Mouse (Mus musculus) layer of hippocampus, adult 8-10 months (tissue): Measurements from ENCODE around the gene Jkamp. TPM values are rescaled to one million over a fixed set of nuclear protein-coding genes. Genes with fewer than 3 reads are reported as not detected.
"Not testable (repeated sequence)": the region's sequence is repeated elsewhere in the genome, so short reads cannot be mapped to it uniquely, and the experiment has no call there.

Experiments used
- DNase-seq, 2 experiments: peaks; one replicate each; pipeline ENCODE4 v3.0.0; 2022; ENCODE audit warnings: low spot score in 2 of 2
- total RNA-seq, 4 experiments: library from RNA; stranded (reverse); gene quantifications; 2 replicates each; pipeline ENCODE4 v1.2.4; 2022

Jkamp gene
- total RNA-seq = 10 to 100 TPM; 54.7 to 61.8 (median 57.0) TPM

DNA sequence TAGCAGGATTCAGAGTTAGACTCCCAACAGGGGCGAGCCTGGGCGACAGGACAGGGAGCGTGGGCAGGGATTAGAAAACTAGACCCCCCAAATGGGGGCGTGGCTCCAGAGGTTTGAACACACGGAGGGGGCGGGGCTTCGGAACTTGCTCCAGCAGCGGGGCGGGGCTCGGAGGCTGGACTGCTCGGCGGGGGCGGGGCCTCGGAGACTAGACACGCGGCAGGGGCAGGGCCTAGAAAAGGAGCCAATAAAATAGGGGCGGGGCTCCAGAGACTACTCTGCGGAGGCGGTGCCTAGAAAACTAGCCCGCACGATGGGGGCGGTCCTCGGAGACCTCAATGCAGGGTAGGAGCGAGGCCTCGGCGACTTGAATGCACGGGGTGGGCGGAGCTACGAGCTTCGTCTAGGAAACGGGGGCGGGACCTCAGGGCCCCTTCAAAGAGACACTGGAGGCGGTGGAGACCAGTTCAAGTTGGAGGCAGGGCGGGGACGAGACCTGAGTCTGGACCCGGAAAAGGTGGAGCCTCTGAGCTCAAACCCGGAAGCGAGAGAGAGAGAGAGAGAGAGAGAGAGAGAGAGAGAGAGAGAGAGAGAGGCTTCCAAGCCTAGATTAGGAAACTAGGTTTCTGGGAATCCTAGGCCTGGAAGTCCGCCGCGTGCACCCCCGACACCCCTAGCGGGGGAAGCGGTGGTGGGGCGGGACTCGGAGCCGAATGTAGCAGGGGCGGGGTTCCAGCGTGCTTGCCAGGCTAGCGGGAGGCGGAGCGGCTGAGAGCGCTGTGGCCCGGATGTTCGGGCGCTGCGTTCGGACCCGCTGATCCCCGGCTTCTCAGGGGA, at the start of gene Jkamp, which contains the start of gene L3hypdh:
TSS of gene Jkamp (plus strand) at position 261 of the 837 bp plus-strand sequence.
TSS of gene L3hypdh (minus strand) at position 111 of the 837 bp plus-strand sequence.
- peak; percentile 98 to 99 for DNase-seq

DNA sequence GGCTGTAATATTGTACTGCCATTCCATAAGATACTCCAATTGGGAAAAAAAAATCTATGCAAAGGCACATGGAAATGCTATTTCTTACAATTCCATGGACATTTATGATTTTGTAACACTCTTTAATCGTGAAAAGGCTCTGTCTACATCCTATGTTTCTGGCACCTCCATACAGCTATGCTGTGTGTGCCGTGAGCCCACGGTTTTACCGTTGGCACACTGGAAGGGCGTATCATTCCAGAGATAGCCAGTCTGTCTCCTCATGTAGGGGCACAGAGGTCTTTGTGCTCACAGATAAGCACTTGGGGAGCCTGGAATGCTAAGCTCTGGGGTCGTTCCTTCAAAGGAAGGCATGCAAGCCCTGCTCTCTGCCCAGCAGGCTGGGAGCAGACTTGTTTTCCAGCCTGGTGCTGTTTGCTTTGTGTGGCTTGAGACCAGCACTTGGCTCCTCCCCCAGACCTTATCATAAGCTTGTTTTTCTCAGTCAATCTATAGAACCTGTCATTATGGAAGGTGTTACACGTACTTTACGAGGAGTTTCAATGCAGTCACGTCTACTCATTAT, 49.2 kb upstream of the Jkamp start:
- DNase-seq = no peak

DNA sequence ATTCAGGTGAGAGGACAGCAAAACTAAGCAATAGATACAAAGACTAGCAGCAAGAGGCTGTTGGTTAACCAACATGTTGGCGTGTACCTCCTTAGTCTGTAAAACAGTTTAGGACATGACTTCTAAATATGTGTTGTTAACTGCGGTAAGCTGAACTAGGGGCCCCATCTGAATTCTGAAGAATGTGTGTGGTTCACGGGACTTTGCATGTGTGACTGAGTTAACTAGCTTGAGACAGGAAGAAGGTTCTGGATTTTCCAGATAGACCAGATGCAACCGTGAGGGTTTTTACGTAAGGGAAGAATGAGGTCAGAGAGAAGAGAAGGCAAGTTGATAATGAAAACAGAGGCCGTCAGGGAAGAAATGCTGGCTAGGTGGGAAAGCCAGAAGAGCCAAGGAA, 48.3 kb upstream of the Jkamp start:
- DNase-seq = no peak

- no peak for DNase-seq
Observed at GRCm38 (mm10) chr12:72038866-72039265, 46.5 kb upstream of the Jkamp start.

DNA sequence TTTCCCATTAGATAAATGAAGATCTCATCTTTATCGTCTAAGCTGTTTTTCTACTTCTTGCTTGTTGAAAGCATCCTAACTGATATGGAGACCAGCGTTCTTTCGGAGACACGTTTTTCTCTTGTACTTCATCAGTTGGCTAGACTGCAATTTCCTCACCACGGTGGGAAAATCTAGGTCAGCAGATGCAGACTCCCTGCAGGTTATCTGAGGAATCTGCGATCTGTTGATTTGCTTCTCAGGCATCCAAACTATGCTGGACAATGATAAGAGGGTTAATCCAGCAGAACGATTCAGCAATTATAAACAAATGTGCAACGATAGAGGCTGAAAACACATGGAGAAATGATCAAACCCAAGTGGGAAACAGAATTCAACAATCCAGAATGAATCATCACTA, 45.9 kb upstream of the Jkamp start:
- DNase-seq = no peak

GRCm38 (mm10) chr12:72041238-72041637, 44.2 kb upstream of the Jkamp start:
- no peak for DNase-seq

DNA sequence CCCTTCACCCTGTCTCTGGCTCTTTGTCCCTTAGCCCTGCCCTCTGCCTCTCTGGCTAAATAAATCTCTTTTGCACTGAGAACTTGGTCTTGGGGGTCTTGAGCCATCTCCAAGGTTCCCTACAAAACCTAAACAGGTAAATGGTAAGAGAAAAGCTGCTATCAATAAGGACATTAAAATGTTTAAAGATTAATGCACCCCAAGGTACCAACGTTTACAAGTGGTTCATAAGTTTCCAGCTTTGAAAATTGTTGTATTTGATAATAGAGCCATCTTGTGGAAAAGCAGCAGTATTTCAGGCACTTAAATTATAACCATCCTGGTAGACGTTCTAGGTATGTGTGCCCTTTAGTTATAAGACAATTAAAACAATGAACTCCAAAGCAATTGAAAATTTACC, 37.9 kb upstream of the Jkamp start:
- DNase-seq = no peak

DNA sequence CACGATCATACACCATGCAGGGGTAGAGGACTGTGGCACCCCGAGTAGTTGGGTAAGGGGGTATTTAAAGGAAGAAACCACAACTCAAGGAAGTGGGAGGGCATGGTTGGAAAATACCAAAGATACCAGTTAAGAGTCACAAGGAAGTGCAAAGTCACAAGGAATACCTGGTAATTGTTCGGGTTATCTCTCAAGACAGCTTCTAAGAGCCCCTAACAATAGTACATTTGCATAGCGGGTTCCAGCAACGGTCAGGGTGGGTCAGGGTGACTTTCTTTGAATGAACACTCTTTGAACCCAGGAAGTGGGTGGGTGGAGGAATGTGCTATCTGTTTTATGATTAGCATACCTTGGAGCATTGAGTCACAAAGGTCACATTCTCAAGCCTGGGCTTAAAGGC, 35.2 kb upstream of the Jkamp start:
- DNase-seq = not testable (repeated sequence)

- no peak for DNase-seq
Observed at GRCm38 (mm10) chr12:72050821-72051220, 34.6 kb upstream of the Jkamp start.

GRCm38 (mm10) chr12:72052571-72052970, 32.8 kb upstream of the Jkamp start:
- no peak for DNase-seq

DNA sequence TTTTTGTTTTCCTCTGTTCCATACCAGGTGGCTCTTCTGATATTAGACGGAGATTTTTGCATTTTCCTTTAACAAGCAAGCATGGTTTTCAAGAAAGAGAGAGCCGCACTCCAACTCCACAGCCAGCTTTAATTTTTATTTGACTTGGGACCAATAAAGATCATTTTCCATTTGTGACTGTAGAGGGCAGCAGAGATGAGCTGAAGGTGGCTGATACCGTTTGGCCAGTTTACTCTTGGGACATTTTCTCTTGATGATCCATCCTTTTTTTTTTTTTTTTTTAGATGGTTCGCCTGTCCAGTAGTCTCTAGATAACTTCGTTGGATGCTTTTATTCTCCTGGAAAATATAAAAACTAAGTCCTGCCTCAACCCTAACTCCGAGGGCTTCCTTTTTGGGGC, 32.1 kb upstream of the Jkamp start:
- no peak for DNase-seq

- DNase-seq = no peak
Observed at GRCm38 (mm10) chr12:72053851-72054250, 31.5 kb upstream of the Jkamp start.

DNA sequence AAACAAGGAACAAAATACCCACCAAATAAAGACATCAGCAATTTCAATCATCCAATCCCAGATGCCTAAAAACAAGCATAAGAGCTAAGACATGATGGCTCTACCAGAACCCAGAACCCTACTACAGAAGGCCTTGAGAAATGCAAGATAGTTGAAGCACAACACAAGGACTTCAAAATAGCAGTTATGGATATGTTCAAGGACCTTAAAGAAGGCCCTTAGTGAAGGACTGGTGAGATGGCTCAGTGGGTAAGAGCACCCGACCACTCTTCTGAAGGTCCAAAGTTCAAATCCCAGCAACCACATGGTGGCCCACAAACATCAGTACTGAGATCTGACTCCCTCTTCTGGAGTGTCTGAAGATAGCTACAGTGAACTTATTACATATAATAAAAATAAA, 27.6 kb upstream of the Jkamp start:
- no peak for DNase-seq

GRCm38 (mm10) chr12:72069626-72070326, 15.6 kb upstream of the Jkamp start:
- DNase-seq = peak in 1 of 2 experiments; percentile 23

DNA sequence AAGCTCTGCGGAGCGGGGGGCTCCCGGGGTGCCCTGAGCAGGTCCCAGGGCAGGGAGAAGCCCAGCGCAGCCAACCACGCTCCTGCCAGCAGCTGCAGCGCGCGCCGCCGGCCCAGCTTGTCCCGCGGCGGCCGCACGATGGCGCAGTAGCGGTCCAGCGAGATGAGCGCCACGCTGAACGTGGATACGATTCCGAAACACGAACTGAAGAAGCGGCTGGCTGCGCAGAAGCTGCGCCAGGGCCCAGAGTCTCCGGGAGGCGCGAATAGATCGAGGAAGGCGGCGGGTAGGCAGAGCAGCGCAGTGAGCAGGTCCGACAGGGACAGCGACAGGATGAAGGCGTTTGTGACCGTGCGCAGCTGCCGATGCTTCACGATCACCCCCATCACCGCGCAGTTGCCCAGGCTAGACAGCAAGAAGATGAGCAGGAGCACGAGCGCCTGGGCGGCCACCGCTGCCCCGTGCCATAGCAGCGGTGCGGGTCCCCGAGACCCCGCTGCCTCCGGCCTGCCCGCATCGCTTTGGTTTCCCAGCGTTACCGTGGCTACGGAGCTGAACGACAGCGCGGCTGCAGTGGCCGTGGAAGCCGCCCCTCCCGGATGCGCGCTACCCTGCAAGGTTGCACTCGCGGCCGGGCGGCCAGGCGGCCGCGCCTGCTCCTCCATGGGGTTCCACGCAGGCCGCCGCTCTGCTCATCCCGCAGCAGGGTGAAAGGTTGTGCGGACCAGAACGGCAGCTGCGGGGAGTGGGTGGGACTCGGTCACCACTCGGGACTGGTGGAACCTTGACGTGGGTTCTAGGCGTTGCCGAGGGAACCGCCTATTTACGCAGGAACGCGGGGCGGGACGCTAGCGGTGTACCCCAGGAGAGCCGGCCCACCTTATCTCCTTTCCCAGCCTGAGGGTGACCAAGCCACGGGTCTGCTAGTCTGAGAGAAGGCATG, 14.8 kb upstream of the Jkamp start, which contains the start of gene Gpr135:
TSS of gene Gpr135 (minus strand) at position 799 of the 943 bp plus-strand sequence.
- peak; percentile 77 to 86 for DNase-seq

- no peak for DNase-seq
Observed at GRCm38 (mm10) chr12:72078248-72078647, 7.1 kb upstream of the Jkamp start.

GRCm38 (mm10) chr12:72081961-72082360, 3.4 kb upstream of the Jkamp start:
- DNase-seq = no peak

DNA sequence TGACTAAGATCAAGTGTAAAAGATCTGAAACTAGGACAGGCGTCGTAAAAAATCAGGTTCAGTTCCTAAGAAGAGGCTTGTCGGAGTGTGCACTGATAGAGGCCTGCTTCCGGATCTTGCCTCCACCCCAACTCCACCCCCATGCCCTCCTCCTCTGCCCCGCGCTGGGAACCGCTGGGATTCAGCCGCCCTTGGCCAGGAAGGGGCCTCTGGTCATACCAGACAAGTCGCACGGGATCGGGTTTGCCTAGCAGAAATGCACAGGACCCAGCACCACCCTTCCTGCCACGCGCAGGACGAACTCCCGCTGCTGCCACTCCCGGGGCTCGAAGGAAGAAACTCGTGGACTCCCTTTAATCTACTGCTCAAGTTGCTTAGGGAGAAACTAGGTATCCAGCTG, 3.0 kb upstream of the Jkamp start:
- DNase-seq = no peak

GRCm38 (mm10) chr12:72083265-72083664, 2.1 kb upstream of the Jkamp start:
- DNase-seq = no peak

DNA sequence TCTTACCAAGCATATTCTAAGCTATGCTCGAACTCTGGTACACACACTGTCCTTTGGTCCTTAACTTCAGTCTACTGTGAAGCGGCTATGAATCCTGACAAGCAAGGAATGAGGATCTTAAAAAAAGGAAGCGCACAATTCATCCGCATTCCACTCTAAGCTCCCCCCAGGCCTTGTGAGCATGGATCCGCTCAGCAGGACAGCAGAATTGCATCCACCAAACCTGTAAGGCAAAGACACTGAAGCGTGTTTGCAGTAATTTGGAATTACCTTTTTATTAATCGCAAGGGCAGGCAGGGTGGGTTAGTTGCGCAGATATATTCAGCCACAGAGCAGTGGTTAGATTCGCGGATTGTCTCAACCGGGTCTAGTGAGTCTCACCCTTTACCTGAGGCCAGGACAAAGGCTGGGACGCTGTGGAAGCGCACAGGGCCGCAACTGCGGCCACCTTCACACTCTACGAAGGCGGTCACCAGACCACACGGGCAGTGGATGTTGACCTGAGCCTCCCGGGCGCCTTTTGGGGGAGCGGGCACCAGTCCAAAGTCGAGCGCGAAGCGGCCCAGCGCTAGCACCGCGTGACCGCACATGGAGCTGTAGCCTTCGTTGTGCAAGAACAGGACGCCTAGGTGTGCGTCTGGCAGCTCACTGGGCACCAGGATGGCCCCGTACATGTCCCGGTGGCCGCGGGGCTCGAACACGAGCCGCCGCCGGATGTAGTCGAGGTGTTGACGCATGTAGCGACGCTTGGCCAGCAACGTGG, 947 bp upstream of the Jkamp start:
- no peak for DNase-seq

DNA sequence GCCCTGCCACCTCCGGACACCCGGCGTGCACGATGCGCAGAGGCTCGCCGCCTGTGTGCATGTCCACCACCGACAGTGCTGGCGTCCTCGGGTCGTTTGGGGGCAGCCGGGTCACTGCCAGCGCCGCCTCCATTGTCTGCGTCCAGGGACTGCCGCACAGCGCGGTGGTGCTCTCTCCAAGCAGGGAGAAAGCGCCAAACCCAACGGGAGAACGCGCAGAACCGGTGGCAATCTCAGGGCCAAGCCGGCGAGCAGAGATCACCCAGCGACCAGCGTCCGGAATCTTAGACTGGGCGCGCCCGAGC, 413 bp upstream of the Jkamp start:
- DNase-seq = no peak
